Mouse (Mus musculus): Measurements from ENCODE around the gene Bsx. TPM values are rescaled to one million over a fixed set of nuclear protein-coding genes. Genes with fewer than 3 reads are reported as not detected.

Bsx gene
- total RNA-seq (2021), result not detected

DNA sequence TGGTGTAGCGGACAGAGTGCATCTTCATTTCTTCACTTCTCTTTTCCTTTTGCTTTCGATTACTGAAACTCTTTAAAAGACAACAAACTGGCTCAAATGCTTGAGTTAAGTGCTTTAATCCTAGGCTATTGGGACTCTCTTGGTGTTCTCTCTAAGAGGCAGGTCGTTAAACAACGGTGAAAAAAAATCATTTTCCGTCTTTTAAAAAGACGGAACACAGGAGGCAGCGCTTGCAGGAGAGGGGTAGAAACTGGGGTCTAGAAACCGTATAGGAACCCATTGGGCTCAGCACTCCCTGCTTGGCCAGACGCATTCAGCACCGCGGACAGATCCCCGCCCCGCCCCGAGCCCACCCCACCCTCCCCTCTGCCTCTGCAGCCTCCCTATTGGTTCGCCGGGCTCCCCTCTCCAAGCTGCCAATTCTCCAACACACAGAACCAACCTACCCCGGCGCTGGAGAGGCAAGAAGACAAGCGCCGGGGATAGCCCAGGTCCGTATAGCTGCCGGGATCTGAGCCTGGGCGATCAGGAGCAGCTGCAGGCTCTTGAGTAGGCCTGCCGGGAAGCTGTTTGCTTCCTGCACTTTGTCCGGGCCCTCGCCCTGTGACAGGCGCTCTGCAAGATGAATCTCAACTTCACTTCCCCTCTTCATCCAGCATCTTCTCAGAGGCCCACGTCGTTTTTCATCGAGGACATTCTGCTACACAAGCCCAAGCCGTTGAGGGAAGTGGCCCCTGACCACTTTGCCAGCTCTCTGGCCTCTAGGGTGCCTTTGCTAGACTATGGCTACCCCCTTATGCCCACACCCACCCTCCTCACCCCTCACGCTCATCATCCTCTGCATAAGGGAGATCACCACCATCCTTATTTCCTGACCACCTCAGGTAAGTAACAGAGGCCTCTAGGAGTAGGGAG, at the start of gene Bsx:
Gene Bsx (plus strand): TSS at position 572 of the 915 bp plus-strand sequence.
- DNase-seq, result peak; percentile 21 to 41
- intact Hi-C loops (cut with DNase I), result no loop called here

DNA sequence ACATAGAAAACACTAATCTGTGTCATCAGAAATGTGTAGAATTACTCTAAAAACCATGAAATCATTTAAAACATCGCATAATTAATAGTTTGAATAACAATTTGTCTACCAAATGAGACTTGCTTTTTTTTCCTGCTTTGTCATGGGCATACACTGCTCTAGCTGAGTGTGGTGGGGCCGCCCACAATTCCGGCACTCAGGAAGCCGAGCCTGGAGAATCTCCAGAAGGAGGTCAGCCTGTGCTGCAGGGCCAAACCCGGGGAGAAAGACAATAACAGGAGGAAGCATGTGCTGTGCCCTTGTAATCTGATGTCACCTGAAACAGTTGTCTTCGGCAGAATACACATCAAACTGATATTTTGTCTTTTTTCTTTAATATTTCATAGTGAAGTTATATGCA, 48.3 kb upstream of the Bsx start:
- peak in 1 of 2 experiments; percentile 19 for DNase-seq
- intact Hi-C loops (cut with DNase I), result no loop called here

DNA sequence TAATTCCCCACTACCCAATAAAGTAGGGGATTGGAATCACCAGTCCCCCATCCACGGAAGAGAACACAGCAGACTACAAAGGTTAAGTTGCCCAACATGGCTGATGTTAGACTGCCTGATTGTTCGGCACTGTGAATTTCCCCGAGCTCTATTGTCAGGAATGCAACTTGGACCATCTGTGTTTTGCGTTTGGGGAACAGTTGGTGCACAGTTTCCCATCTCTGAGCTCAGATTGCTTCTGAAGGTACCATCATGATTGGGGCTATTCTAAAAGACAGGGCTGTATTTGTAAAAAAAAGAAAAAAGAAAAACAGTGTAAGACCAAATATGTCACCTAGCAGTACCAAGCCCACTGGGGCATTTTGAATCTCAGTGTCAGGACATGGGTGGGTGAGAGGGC, 46.6 kb upstream of the Bsx start:
- no peak for DNase-seq
- intact Hi-C loops (cut with DNase I), result no loop called here

DNA sequence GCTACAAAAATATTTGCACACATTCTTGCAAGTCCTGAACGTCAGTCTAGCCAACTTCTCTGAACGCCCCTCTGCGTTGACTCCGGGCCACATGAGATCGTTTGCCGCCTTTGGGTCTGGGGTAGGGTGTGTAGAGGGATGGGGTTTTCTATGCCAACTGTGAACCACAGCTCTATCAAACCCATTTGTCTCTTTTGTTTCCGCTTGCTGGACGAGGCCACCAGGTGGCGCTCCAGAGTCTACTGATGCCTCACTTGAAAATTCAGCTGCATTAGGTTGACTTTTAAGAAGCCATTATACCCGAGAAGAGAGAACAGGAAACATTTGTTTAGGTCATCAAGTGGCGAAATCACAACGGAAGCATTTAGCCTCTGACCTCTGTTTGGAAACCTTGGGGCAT, 39.4 kb upstream of the Bsx start:
- intact Hi-C loops (cut with DNase I), result loop anchor here (2.0 to 5.0 kb wide), 3 partner anchors 148 to 353 kb away; no protein-coding TSS in a partner anchor
- DNase-seq, result peak; percentile 70 to 86

DNA sequence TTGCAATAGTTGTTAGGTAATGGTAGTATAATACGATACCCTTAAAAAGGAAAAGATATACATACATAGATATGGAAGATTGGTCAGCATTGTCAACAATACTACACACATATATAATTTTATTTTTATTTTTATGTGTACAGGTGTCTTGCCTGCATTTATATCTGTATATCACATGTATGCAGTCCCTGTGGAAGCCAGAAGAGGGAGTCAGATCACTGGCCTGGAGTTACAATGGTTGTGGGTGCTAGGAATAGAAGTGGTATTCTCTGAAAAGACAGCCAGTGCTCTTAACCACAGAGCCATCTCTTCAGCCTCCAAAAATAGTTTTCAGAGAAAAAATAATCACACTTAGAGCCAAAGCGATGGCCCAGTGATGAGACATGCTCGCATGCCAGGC, 37.2 kb upstream of the Bsx start:
- intact Hi-C loops (cut with DNase I), result no loop called here
- no peak for DNase-seq

DNA sequence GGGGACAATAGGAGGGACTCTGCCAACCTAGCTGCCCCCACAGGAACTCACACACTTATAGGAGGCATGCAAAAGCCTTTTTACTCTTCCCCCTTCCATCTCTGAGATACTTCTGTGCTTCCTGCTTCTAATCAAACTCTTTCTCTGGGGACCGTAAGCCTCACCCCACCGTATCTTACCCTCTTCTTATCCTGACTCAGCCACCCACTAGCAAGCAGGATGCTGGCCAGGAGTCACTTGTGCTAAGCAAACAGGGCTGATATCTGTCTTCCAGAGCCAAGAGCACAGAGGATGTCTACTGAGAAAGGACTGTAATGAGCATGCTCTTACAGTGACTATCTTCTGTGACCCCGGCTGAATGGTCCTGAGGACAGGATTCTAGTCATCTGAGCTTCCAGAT, 34.3 kb upstream of the Bsx start:
- DNase-seq, result no peak
- intact Hi-C loops (cut with DNase I), result no loop called here

DNA sequence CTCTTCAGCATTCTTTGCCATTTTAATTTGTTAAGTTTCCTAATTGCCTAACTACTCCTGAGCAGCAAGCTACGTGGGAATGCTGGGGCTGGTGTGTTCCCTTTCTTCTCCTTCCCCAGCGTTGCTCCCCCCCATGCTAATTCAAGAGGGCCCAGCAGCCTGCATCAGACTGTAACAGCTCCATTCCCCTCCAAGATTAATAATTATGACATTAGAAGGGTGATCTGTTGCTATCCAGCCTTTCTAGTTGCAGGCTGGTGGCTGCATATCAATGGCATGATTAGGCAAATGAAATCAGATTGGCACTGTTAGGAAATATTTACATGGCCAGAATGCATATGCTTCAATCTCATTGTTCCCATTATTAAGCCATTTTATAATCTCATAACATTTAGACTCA, 22.4 kb upstream of the Bsx start:
- intact Hi-C loops (cut with DNase I), result no loop called here
- no peak for DNase-seq

DNA sequence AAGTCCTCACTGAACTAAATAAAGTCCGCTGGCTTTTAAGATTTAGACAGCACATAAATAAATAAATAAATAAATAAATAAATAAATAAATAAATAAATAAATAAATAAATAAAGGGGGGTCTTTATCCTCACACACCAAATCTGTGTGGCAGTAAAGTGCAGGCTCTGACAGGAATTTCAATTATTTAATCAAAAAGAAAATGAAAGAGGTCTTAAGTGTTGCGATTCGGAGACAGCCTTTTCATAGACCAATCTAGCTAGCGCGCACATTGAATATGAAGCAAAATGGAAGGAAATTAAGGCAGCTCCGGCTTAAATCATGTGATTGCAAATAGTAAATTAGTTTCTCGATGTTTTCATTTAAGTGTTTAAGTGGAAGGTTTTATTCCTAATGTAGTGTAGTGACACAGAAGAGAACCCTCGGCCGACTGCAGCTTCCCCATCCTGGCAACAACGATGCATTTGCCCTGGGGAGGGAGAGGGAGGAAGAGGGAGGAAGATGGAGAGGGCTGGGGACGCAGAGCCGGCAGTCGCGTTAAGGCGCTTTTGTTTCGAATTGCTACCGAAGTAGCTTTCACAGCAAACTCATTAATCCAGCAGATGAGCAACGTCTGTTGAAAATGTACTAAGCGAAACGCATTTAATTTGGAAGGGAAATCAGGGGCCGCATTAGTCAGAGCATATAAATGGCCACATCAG, 15.3 kb upstream of the Bsx start:
- intact Hi-C loops (cut with DNase I), result no loop called here
- DNase-seq, result peak in 1 of 2 experiments; percentile 12

DNA sequence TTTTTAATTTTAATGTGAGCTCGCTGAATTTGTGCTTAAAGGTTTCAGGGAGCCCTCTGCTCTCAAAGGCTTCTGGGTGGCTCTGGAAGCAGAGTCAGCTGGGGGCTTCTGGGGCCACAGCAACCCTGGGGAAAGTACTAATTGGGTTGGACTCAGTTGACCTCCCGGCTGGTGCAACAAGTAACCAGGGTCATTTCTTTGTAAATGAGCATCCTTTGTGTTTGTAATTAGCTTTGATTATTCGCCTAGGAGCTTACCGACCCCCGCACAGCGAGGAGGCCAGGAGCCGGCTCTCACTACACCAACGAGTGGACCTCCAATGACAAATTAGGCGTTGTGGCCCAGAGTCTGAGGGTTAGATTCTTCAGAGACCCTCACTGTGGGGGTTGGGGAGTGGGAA, 14.7 kb upstream of the Bsx start:
- intact Hi-C loops (cut with DNase I), result no loop called here
- no peak for DNase-seq

DNA sequence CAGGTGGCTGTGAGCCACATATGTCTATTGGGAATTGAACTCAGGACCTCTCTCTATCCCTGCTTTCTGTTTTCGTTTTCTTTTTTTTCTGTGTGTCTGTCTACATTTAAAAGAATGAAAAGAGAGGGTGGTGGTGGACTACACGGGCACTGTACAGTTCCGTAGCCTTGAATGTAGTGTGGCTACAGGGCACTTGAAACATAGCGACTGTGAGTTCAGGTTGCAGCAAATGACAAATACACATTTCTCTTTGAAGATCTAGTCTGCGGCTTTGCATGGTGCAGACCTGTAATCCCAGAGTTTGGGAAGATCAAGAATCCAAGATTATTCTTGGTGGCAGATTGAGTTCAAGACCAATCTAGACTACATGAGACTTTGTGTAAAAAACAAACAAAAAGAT, 3.6 kb upstream of the Bsx start:
- no peak for DNase-seq
- intact Hi-C loops (cut with DNase I), result no loop called here

DNA sequence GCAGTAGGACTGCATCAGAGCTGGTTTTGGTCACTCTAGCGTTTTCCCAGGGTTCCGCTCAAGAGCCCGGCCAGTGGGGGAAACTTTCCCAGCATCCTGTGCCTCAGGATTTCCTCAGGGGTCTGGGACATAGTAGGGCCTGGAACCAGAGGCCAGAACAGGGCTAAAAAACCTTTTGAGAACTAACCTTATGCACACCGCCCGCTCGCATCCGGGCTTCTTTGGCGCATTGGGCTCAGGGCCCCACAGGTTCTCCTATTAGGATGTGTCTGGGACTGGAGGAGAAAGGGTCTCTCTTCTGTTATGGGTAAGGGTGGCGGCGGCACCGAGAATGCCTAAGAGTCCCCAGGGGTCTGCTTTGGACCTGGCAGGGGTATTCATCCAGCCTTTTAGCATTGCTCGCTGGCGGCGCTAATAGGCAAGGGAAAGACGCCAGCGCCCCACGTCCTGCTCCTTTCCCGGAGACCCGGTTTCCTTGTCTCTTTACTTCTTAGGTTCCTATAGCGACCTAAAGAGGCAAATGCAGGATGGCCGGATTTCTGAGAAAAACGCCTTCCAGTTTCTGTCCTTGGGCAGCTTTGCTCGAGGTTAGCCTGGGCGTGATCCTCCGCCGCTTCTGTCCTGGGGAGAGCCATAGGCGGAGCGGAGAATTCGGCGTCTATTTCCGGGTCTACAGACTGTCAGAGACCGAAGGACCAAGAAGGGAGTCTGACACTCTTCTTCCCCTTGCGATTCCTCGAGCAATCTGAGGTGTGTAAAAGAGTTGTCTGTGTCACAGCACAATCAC, 2.4 kb upstream of the Bsx start:
- no peak for DNase-seq
- intact Hi-C loops (cut with DNase I), result no loop called here

DNA sequence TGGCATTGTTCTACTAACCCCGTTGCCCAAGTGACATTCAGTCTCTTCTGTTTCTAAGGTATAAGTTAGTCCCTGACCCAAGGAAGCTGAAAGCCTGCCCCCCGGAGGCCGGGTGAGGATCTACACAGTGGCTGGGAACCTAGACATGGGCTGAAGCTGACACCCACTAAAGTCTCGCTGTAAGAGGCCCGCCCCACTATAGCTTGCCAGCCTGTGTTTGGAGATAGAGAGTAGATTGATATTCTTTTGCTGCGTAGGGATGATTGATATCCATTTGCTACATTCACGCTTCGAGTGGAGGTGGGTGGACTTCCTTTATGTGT, 1.8 kb upstream of the Bsx start:
- DNase-seq, result peak in 1 of 2 experiments; percentile 23

DNA sequence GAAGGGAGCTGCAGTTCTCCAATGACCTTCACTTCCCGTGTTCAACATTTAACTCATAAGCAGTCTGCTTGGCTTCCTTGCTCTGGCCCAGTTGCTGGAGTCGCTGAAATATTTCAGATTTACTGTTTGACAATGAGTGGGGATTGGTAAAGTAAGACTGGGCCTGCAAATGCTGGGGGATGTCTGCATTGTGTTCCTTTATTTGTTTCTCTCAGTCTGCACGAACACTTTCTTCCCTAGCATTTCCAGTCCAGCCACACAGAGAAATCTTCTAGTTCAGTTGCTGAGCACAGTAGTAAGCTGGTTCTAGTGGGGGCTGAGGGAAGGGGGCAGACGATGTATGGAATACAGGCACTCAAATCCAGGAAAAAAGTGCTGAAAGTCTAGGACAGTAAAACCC, 1.0 kb downstream of the Bsx start:
- intact Hi-C loops (cut with DNase I), result no loop called here
- no peak for DNase-seq

More for the DNA sequence above, 1.8 kb upstream of the Bsx start:
- intact Hi-C loops (cut with DNase I), result no loop called here

DNA sequence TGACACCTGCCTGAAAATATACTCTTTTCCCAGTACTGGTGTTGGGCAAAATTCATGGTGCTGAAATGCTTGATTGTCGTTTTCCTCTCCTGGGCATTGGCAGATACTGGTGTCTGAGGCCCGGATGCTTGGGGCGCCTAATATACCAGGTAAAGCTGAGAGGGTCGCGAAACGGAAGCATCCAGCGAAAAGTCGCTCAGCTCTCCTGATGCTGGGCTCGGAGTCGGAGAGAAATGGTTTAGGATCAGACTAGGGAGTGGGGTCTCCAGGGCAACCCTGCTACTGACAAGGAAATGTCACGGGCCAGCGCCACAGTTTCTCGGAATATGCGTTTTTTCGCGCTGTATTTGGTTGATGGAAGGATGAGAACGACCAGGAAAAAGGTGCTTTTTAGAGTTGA, 1.5 kb downstream of the Bsx start:
- intact Hi-C loops (cut with DNase I), result no loop called here
- DNase-seq, result no peak

DNA sequence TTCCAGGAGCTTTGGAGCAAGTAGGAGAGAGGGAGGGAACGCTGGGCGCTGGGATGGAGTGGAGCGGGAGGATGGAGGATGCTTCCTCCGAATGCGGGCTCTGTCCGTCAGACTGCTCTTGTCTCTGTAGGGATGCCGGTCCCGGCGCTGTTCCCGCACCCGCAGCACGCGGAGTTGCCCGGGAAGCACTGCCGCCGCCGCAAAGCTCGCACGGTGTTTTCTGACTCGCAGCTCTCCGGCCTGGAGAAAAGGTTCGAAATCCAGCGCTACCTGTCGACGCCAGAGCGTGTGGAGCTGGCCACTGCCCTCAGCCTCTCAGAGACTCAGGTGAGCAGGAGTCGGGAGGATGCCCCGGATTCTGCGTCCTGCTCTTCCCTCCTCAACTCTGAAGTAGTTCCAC, 2.2 kb downstream of the Bsx start:
- DNase-seq, result no peak
- intact Hi-C loops (cut with DNase I), result no loop called here

DNA sequence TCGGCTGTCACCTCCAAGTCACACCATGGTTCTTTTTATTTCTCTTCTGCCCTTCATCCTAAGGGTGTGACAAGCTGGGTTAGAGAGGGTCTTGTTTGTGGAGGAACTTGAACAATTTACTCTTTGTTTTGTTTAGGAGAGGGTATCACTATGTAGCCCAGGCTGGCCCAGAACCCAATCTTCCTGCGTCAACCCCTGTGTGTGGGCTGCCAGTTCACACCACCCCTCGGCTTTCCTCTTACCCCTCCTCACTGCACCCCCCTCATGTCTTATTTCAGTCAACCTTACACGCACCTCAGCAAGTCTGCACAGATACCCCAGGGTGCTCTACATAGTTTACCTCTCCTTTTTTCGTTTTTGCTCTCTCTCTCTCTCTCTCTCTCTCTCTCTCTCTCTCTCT, 2.8 kb downstream of the Bsx start:
- intact Hi-C loops (cut with DNase I), result no loop called here

DNA sequence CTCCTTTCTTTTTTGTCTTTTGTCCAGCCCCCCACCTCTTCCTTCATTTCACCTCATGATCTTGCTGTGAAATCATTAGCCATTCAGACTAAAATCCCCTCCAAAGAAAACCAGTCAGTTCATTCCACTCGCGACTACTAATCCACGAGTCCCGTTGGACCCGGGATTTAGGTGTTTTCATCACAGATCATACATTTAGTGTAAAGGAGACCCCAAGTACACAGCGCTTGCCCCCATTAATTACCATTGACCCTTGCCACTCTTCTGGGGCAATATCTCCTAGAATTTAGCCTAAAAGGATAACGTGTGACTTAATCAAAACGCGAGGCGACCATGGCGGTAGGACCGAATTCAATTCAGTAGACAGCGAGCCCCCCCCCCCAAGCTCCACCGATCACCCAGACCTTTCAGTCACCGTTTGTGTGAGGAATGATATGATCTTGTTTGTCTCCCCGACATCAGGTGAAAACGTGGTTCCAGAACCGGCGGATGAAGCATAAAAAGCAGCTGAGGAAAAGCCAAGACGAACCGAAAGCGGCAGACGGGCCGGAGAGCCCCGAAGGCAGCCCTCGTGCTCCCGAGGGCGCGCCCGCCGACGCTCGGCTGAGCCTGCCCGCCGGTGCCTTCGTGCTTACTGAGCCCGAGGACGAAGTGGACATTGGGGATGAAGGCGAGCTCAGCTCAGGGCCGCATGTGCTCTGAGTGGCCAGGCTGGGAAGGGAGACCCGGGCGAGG, 3.4 kb downstream of the Bsx start:
- no peak for DNase-seq
- intact Hi-C loops (cut with DNase I), result no loop called here

More for the DNA sequence above, 2.8 kb downstream of the Bsx start:
- DNase-seq, result no peak

DNA sequence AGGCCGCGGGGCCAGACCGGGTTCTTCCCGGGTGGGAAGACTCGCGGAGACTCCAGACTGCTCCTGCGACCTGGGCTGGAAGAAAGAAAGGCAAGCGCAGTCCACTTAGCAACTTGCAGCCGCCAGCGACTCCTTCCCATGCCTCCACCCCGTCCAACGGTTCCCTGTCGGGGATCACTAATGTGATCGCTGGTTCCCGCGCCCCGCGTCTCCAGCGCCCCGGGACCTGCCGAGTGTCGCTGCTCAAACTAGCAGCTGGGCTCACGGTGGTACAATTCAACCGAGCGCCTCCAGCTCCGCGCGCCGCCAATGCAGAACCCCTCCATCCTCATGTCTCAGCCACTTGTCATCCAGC, 3.9 kb downstream of the Bsx start:
- no peak for DNase-seq
- intact Hi-C loops (cut with DNase I), result no loop called here

DNA sequence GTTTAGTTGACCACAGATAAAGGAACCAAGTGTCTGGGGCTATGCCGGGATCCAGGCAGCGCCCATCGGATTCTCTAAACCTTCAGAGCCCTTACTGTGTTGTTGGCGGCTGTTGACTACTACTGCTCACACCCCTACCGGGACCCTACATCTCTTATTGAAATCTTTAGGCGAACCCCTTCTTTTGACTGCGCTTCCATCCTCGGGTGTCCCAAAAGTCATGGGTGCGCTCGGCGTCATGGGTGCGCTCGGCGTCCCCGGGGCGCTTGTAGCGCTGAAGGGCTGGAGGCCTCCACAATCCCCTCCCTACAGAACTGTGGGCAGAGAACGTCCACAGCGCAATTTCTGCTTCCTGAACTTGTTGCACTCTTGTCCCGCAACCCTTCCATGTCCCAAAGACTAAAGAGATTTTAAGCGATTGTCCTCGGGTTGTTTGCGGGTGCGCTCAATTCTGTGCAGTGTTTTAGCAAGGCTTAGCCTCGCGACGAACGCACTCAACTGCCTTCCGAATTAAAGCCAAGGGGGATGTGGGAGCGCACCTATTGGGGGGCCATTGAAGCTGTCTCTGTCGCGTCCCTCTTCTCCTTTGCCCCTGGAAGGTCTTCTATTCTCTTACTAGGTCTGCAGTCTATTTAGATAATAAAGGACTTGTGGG, 4.5 kb downstream of the Bsx start:
- intact Hi-C loops (cut with DNase I), result no loop called here
- DNase-seq, result no peak

DNA sequence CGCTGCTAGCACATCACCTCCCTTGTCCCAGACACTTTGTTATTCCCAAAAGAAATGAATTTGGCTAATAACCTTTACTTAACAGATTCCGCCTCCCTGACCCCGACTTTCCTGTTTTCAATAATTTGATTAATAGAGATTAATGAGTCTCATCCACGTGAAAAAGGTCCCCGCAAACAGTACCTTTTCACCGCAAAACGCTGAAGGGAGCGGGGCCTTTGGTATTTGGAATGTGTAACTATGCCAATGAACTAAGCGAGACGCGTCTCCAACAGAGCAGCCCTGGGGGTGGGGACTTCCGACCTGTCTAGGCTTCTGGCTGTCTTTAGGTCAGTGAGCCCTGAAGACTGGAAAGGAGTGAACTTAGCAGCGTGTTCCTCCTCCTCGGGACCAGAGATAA, 5.1 kb downstream of the Bsx start:
- DNase-seq, result no peak
- intact Hi-C loops (cut with DNase I), result no loop called here
